Mouse (Mus musculus) embryo, embryonic 10 days (tissue): ENCODE results near the gene Rplp1.

Experiments
- DNase-seq: peaks from one replicate; pipeline ENCODE4 v3.0.0-alpha.2; 2015; ENCODE audit warnings: low spot score

Rplp1 gene

DNA sequence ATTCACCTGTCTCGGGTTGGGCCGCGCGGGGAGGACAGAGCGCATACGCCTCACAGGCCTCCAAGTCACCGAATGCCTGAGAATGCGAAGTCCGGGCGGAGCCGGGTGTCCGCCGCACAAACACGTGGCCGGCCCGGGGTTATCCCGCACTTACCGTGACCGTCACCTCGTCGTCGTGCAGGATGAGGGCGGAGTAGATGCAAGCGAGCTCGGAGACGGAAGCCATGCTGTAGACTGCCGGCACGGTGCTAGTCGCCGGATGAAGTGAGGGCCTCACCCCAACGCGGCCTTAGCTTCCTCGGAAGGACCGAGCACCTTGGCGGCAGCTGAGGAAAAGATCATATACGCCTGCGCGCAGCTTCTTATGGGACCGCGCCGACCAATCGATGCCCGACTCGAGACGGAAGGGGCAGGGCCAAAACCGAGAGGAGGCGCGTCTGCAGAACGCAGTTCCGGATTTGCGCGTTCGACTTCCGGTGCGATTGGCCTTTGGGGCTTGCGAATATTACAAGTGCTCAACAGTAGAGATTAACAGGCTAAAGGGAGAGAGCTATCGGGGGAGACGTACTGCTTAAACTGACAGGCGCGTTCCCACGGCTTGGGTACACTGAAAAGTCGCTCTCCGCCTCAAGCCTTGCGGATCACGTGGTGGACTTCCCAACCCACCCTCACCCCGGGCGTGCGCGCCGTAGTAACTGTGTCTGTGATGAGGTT lies at the start of gene Rplp1:
Gene Rplp1, minus strand, starts transcription at position 340 of the 714 bp plus-strand sequence.
- peak; percentile 99 for DNase-seq

GRCm38 (mm10) chr9:61963356-61963755 lies 49.0 kb upstream of the Rplp1 start:
- DNase-seq = no peak

- no peak for DNase-seq
Measured at GRCm38 (mm10) chr9:61961181-61961580, 46.8 kb upstream of the Rplp1 start.

- no peak for DNase-seq
Measured at GRCm38 (mm10) chr9:61960753-61961152, 46.4 kb upstream of the Rplp1 start.

DNA sequence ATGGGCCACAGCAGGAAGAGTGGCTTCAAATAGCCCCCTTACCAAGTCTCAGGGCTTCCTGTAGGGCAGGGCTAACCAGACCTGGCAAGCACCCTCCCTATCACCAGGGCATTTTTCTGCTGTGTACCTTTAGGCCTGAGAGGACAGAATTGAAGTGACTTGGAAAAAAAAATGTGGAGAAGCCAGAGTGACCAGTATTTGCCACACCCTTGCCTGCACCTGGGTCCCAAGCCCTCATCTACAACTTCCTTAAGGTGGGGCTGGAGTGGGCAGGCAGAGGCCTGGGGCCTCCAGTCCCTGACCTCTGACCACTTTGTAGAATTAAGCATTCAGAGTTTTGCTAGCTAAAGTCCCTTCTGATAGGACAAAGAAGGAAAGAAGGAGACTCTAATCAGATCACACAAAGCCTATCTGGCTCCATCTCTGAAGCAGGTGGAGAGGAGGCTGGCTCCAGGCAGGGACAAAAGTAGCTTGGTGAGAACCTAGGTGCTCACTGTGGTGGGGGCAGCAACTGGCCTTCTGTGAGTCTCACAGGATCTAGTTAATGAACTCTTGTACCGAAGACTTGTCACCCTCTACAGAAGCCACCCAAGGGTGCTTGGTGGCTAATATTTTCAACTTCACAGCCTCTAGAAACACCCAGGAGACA lies 45.7 kb upstream of the Rplp1 start:
- no peak for DNase-seq

- DNase-seq = no peak
Measured at GRCm38 (mm10) chr9:61954707-61955106, 40.4 kb upstream of the Rplp1 start.

- no peak for DNase-seq
Measured at GRCm38 (mm10) chr9:61952241-61952640, 37.9 kb upstream of the Rplp1 start.

DNA sequence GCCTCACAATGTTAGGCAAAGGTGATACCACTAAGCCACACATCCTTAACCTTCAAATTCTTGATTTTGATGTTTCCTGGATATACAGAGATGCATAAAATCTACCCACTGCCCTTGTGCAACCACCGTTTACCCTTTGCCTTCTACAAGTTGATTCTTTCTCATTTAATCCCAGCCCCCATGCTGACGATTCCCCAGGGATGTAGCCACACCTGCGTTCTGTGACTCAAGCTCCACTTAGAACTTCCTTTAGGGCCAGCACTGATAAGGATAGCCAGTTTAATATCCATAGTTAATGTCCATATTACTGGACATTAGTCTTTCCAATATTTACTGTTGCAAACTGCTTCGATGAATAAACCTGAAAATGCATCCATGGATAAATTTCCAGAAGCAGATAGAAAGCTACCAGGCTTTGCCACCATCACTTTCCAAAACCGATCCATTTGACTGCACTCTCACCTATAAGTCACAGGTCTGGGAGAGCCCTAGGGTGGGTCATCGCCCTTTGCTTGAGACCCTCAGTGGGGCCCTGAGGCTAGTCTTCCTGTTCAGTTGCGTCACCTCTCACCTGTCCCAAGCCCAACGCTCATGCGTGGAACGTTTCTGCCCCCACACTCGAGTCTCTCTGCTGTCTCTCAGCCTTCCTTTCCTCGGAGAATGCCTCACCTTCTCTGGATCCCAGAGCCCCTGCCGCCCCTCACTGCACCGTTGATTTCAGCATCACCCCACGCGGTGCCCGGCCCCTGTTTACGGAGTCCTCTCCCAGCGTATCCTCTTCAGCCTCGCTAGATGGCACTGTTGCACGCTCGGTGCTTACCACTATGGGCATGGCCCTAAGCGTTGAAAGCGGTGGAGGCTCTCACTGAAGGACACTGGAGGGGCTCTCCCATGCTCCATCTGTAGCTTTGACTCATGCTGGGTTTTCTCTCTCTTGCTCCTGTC lies 33.3 kb upstream of the Rplp1 start:
- peak; percentile 98 for DNase-seq

GRCm38 (mm10) chr9:61946623-61947401 lies 32.5 kb upstream of the Rplp1 start, which contains the start of gene Kif23:
Gene Kif23, minus strand, starts transcription at chr9:61946774.
- DNase-seq = peak; percentile 96

GRCm38 (mm10) chr9:61945973-61946611 lies 31.8 kb upstream of the Rplp1 start:
- DNase-seq = peak; percentile 83

DNA sequence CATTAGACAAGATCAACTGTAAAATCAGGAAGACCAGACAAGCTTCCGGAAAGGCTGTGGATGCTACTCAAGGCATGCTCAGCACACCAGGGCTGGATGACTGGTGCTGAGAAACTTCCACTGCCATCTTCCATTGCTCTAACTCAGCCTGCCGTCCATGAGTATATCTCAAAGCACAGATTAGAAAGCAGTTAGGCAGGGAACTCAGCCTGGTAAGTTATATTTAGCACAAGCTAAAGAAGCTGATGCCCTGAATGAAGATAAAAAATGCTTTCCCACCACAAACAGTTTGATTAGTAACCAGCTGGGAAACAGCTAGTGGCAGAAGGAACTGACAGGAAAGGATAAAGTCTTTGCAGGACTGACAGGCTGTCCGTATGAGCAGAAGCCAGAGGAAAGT lies 26.7 kb upstream of the Rplp1 start:
- no peak for DNase-seq

DNA sequence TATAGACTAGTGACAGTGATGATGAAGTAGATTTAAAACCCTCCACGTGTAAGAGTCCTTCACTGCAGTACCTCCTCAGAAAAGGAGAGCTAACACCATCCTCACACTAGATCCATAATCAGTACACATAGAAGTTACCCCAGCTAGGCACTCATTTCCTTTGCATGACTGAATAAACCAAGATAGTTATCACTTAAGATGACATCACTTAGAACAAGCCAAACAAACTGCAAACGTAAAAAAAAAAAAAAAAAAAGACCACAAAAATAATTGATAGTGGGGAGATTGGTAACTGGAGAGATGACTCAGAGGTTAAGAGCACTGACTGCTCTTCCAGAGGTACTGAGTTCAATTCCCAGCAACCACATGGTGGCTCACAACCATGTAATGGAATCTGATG lies 19.0 kb upstream of the Rplp1 start:
- DNase-seq = no peak

GRCm38 (mm10) chr9:61932009-61932408 lies 17.7 kb upstream of the Rplp1 start:
- no peak for DNase-seq

DNA sequence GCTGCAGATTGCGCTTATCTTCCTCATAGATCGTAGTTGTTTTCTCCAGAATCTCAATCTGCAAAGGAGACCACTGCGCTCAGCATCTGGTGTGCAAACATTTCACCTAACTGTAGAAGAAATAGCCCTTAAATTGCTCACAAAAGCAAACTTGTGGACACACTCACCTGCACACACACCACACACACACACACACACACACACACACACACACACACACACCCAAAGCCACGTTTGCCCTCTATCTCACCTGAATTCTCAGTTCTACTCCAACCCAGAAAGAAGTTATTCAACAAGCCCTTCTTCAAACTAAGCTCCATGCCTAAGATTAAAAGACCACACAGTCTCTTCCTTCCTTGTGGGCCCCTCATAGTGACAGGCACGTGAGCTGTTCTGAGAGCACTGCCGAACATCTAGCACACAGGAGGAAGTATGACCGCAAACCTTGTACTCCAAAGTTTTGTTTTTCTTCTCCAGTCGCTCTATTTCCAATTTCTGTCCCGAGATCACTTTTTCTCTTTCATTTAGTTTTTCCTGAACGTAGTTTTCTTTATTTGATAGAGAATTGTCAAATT lies 10.8 kb upstream of the Rplp1 start:
- no peak for DNase-seq

DNA sequence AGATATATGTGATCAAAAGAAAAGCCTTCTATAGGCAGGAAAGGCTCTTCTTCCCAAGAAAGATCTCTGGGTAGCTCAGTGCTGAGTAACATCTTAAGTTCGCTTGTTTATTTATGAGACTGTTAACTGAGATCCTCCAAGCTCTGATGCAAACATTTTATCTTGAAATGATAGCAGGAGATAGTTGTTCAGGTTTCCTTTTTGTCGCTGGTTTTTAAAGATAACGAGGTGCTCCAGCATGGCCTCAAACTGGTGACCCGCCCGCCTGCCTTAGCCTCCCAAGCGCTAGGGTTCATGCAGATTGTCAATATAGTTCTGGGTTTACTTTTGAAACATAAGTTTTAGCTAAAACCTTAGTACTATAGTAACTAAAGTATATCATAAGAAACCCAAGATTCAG lies 6.0 kb upstream of the Rplp1 start:
- no peak for DNase-seq

GRCm38 (mm10) chr9:61919464-61919863 lies 5.1 kb upstream of the Rplp1 start:
- DNase-seq = no peak

- DNase-seq = no peak
Measured at GRCm38 (mm10) chr9:61917436-61917835, 3.1 kb upstream of the Rplp1 start.

GRCm38 (mm10) chr9:61916986-61917385 lies 2.6 kb upstream of the Rplp1 start:
- DNase-seq = no peak

- no peak for DNase-seq
Measured at GRCm38 (mm10) chr9:61915393-61916005, 1.2 kb upstream of the Rplp1 start.

GRCm38 (mm10) chr9:61914917-61915300 lies 567 bp upstream of the Rplp1 start:
- no peak for DNase-seq
